Comparison of ENCODE assay signal across 13 mouse cellular contexts in genomic region chr1:89273021-89273420, GRCm38 (mm10).
"Had no signal": no experiment of that assay in that cellular context is flagged by ENCODE, and none has a peak within 500 bp of the region (broad histone marks: within the 10 kb centered on the region; RNA-seq: fewer than 3 reads in every experiment).

No protein-coding gene starts in this region.

- H3K36me3 ChIP-seq: liver, embryonic 13.5 days had no signal

- DNase-seq: kidney, postnatal 10 days; kidney, postnatal 36 days; layer of hippocampus, postnatal 36 days; liver, embryonic 13.5 days; lung, adult 2 months; lung, postnatal 14 days; lung, postnatal 4 days; midbrain, embryonic 14.5 days; thymus, adult 18-20 months; thymus, postnatal 36 days had no signal

- H3K9me3 ChIP-seq: liver, embryonic 13.5 days had no signal

- H3K4me2 ChIP-seq: liver, embryonic 13.5 days; midbrain, embryonic 11.5 days had no signal

- H3K4me3 ChIP-seq: left cerebral cortex, adult 2 months; liver, embryonic 13.5 days had no signal

- H3K27ac ChIP-seq: left cerebral cortex, adult 2 months; liver, embryonic 13.5 days; stomach, postnatal 0 days had no signal

- H3K9ac ChIP-seq: liver, embryonic 13.5 days had no signal

- H3K4me1 ChIP-seq: liver, embryonic 13.5 days had no signal
